Mouse (Mus musculus): ENCODE measurements around the gene Zfp607a. TPM values are rescaled to one million over a fixed set of nuclear protein-coding genes. Genes with fewer than 3 reads are reported as not detected.
A peak's percentile ranks its signal among the peaks of the same experiment; 100 is the strongest.

The Zfp607a gene
- polyA plus RNA-seq, 1 experiment, result not detected

DNA sequence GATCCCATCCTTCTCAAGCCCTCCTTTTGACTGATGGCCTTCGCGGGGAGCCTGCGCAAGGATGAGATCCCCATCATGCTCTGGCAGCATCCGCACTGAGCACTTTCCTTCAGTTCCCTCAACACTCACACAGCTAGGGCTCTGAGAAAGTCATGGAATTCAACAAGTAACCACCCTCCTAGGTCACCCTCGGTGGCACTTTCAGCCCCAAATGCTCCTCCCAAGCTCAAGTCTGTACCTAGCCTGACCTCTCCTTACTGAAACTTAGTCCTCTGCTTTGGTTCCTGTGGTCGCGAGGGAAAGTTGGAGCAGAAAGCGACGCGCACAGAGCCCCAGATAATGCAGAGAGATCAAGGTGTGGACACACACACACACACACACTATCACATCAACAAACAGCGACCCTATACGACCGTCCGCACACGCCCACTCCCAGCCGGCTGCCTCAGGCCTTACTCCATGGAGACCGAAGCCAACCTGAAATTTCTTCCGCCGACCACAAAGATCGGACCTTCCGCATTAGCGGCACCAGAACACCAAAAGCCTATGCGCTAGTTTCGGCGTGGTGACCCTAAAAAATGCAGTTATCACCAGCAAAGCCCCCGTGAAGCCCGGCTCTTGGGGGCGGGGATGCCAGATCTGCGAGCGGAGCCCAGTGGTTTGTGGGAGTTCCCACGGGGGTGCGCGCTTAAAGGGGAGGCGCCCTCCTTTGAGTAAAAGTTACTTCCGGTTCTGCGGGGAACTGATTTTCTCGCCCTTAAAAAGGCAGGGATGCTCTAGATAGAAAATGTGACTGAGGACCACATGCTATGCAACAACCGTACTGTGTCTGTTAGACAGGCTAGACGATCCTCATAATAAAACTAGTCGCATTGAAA, 71.7 kb downstream of the Zfp607a start, which contains the start of gene Zfp974:
TSS of gene Zfp974 (minus strand) at position 643 of the 878 bp plus-strand sequence.
- peaks cover 7% of the 10 kb centered on the region for H3K4me1 ChIP-seq (ENCODE audit: control insufficient read depth, insufficient read depth, low read length)
- no peak within 1 kb of the TSS for H3K27ac ChIP-seq (ENCODE audit: insufficient read depth, low read depth, low read length)
- peak within 1 kb of the TSS; percentile 93 for H3K4me3 ChIP-seq (ENCODE audit: insufficient read depth, low read depth, low read length)
- WGBS, result 2% methylated on average over 40 of the region's 40 CpGs
- TF ChIP-seq CTCF (IDR thresholded peaks at IDR 0.05; ENCODE audit: insufficient read depth, low read depth, low read length), result no peak
- peak; percentile 31; the same call in 1 of the 2 replicates for TF ChIP-seq POLR2A (IDR thresholded peaks at IDR 0.05; ENCODE audit: insufficient read depth, low read depth, low read length)

Other genes with a start within 250 kb of the Zfp607a start
- not detected in 2 replicates for gene Ttc9b, start 203.6 kb upstream of the Zfp607a start, polyA plus RNA-seq (2012; ENCODE audit: insufficient read depth, insufficient read length, low replicate concordance, missing spikeins)
- gene Map3k10, start 182.9 kb upstream of the Zfp607a start, polyA plus RNA-seq (2012; ENCODE audit: insufficient read depth, insufficient read length, low replicate concordance, missing spikeins), result not detected in 2 replicates
- gene Zfp607b, start 168.2 kb upstream of the Zfp607a start, polyA plus RNA-seq (2012; ENCODE audit: insufficient read depth, insufficient read length, low replicate concordance, missing spikeins), result not detected in 2 replicates
- not detected in 2 replicates for gene Zfp60, start 126.1 kb upstream of the Zfp607a start, polyA plus RNA-seq (2012; ENCODE audit: insufficient read depth, insufficient read length, low replicate concordance, missing spikeins)
- gene Zfp626, start 50.3 kb upstream of the Zfp607a start, polyA plus RNA-seq (2012; ENCODE audit: insufficient read depth, insufficient read length, low replicate concordance, missing spikeins), result not detected in 2 replicates
- not detected in 2 replicates for gene Zfp59, start 18.9 kb upstream of the Zfp607a start, polyA plus RNA-seq (2012; ENCODE audit: insufficient read depth, insufficient read length, low replicate concordance, missing spikeins)
- gene Zfp974, start 71.9 kb downstream of the Zfp607a start, polyA plus RNA-seq (2012; ENCODE audit: insufficient read depth, insufficient read length, low replicate concordance, missing spikeins), result not detected in 2 replicates
- gene Zfp780b, start 121.6 kb downstream of the Zfp607a start, polyA plus RNA-seq (2012; ENCODE audit: insufficient read depth, insufficient read length, low replicate concordance, missing spikeins), result not detected in 2 replicates
- gene Zfp850, start 156.6 kb downstream of the Zfp607a start, polyA plus RNA-seq (2012; ENCODE audit: insufficient read depth, insufficient read length, low replicate concordance, missing spikeins), result not detected in 2 replicates
- gene Psmc4, start 192.6 kb downstream of the Zfp607a start, polyA plus RNA-seq (2012; ENCODE audit: insufficient read depth, insufficient read length, low replicate concordance, missing spikeins), result 468 TPM in 1 of 2 replicates, not detected in the other
- gene Fcgbp, start 213.7 kb downstream of the Zfp607a start, polyA plus RNA-seq (2012; ENCODE audit: insufficient read depth, insufficient read length, low replicate concordance, missing spikeins), result not detected in 2 replicates

Measured in olfactory bulb, adult 2 months (tissue).